Mouse (Mus musculus): ENCODE measurements around the gene Gps2. TPM values are rescaled to one million over a fixed set of nuclear protein-coding genes. Genes with fewer than 3 reads are reported as not detected.
"Not testable (repeated sequence)": the region's sequence is repeated elsewhere in the genome, so short reads cannot be mapped to it uniquely, and the experiment has no call there.

Gps2 gene
- polyA plus RNA-seq, 1 experiment from 2014 or later: 63.0 TPM

GRCm38 (mm10) chr11:69914917-69915430 lies 1.3 kb downstream of the Gps2 start:
- Histone ChIP-seq H3K9ac (ENCODE audit: low read depth, low read length) (no peak overlapping the region), H3K27ac (no peak overlapping the region), H3K27me3 (ENCODE audit: insufficient read depth, low read length) (no peaks in the 10 kb centered on the region), H3K36me3 (ENCODE audit: insufficient read depth, low read length) (peaks cover 56% of the 10 kb centered on the region), H3K9me3 (replicated peaks; ENCODE audit: low read length) (no peaks in the 10 kb centered on the region), H3K4me1 (replicated peaks; ENCODE audit: insufficient read depth, low read length) (peaks cover 18% of the 10 kb centered on the region), H3K4me3 (replicated peaks; ENCODE audit: low read depth, low read length) (peak overlapping the region; percentile 64), H3K4me2 (ENCODE audit: low read length) (peak overlapping the region; percentile 99)
- WGBS: 25% methylated on average over 9 of the region's 9 CpGs
- ATAC-seq (replicated peaks; ENCODE audit: low FRiP score, low read depth) (no peak), DNase-seq (ENCODE audit: low spot score) (no peak)
- TF ChIP-seq CTCF (IDR thresholded peaks at IDR 0.05; ENCODE audit: low read depth): no peak

- no peak for ATAC-seq (replicated peaks; ENCODE audit: low FRiP score, low read depth)
- WGBS: 60% methylated on average over 5 of the region's 5 CpGs
- no peak overlapping the region for H3K4me2 ChIP-seq (ENCODE audit: low read length)
- peaks cover 18% of the 10 kb centered on the region for H3K4me1 ChIP-seq (replicated peaks; ENCODE audit: insufficient read depth, low read length)
- H3K36me3 ChIP-seq (ENCODE audit: insufficient read depth, low read length): peaks cover 48% of the 10 kb centered on the region
- no peak overlapping the region for H3K4me3 ChIP-seq (replicated peaks; ENCODE audit: low read depth, low read length)
- TF ChIP-seq CTCF (IDR thresholded peaks at IDR 0.05; ENCODE audit: low read depth): no peak
- no peaks in the 10 kb centered on the region for H3K27me3 ChIP-seq (ENCODE audit: insufficient read depth, low read length)
- no peak overlapping the region for H3K27ac ChIP-seq
- DNase-seq (ENCODE audit: low spot score): no peak
- no peaks in the 10 kb centered on the region for H3K9me3 ChIP-seq (replicated peaks; ENCODE audit: low read length)
- H3K9ac ChIP-seq (ENCODE audit: low read depth, low read length): no peak overlapping the region
Measured at GRCm38 (mm10) chr11:69915667-69916627, 2.3 kb downstream of the Gps2 start.

GRCm38 (mm10) chr11:69916652-69917378 lies 3.1 kb downstream of the Gps2 start:
- H3K27me3 ChIP-seq (ENCODE audit: insufficient read depth, low read length); DNase-seq (ENCODE audit: low spot score); ATAC-seq (replicated peaks; ENCODE audit: low FRiP score, low read depth); H3K9ac ChIP-seq (ENCODE audit: low read depth, low read length); H3K27ac ChIP-seq; H3K4me2 ChIP-seq (ENCODE audit: low read length); H3K4me3 ChIP-seq (replicated peaks; ENCODE audit: low read depth, low read length); H3K9me3 ChIP-seq (replicated peaks; ENCODE audit: low read length): not testable (repeated sequence)
- peaks cover 40% of the 10 kb centered on the region for H3K36me3 ChIP-seq (ENCODE audit: insufficient read depth, low read length)
- 52% methylated on average over 7 of the region's 7 CpGs for WGBS
- H3K4me1 ChIP-seq (replicated peaks; ENCODE audit: insufficient read depth, low read length): peaks cover 18% of the 10 kb centered on the region

- H3K36me3 ChIP-seq (ENCODE audit: insufficient read depth, low read length): peaks cover 38% of the 10 kb centered on the region
- no peak for TF ChIP-seq CTCF (IDR thresholded peaks at IDR 0.05; ENCODE audit: low read depth)
- DNase-seq (ENCODE audit: low spot score): no peak
- no peak overlapping the region for H3K9ac ChIP-seq (ENCODE audit: low read depth, low read length)
- peaks cover 18% of the 10 kb centered on the region for H3K4me1 ChIP-seq (replicated peaks; ENCODE audit: insufficient read depth, low read length)
- H3K9me3 ChIP-seq (replicated peaks; ENCODE audit: low read length): no peaks in the 10 kb centered on the region
- WGBS: 85% methylated on average over 8 of the region's 8 CpGs
- H3K4me2 ChIP-seq (ENCODE audit: low read length): no peak overlapping the region
- no peak overlapping the region for H3K4me3 ChIP-seq (replicated peaks; ENCODE audit: low read depth, low read length)
- H3K27me3 ChIP-seq (ENCODE audit: insufficient read depth, low read length): no peaks in the 10 kb centered on the region
- no peak for ATAC-seq (replicated peaks; ENCODE audit: low FRiP score, low read depth)
- H3K27ac ChIP-seq: no peak overlapping the region
Measured at GRCm38 (mm10) chr11:69917379-69917948, 3.8 kb downstream of the Gps2 start.

GRCm38 (mm10) chr11:69918118-69918517 lies 4.4 kb downstream of the Gps2 start:
- ATAC-seq (replicated peaks; ENCODE audit: low FRiP score, low read depth): no peak
- no peak for DNase-seq (ENCODE audit: low spot score)
- Histone ChIP-seq H3K9me3 (replicated peaks; ENCODE audit: low read length) (no peaks in the 10 kb centered on the region), H3K36me3 (ENCODE audit: insufficient read depth, low read length) (peaks cover 33% of the 10 kb centered on the region), H3K4me3 (replicated peaks; ENCODE audit: low read depth, low read length) (no peak overlapping the region), H3K4me1 (replicated peaks; ENCODE audit: insufficient read depth, low read length) (peaks cover 18% of the 10 kb centered on the region), H3K4me2 (ENCODE audit: low read length) (no peak overlapping the region), H3K27me3 (ENCODE audit: insufficient read depth, low read length) (no peaks in the 10 kb centered on the region), H3K27ac (no peak overlapping the region), H3K9ac (ENCODE audit: low read depth, low read length) (no peak overlapping the region)
- no peak for TF ChIP-seq CTCF (IDR thresholded peaks at IDR 0.05; ENCODE audit: low read depth)
- WGBS: 84% methylated on average over 5 of the region's 5 CpGs

- no peak for TF ChIP-seq CTCF (IDR thresholded peaks at IDR 0.05; ENCODE audit: low read depth)
- Histone ChIP-seq H3K4me2 (ENCODE audit: low read length) (peak overlapping the region; percentile 71), H3K27ac (peak overlapping the region; percentile 96), H3K27me3 (ENCODE audit: insufficient read depth, low read length) (no peaks in the 10 kb centered on the region), H3K36me3 (ENCODE audit: insufficient read depth, low read length) (peaks cover 33% of the 10 kb centered on the region), H3K9me3 (replicated peaks; ENCODE audit: low read length) (no peaks in the 10 kb centered on the region), H3K4me1 (replicated peaks; ENCODE audit: insufficient read depth, low read length) (peaks cover 18% of the 10 kb centered on the region), H3K4me3 (replicated peaks; ENCODE audit: low read depth, low read length) (peak overlapping the region; percentile 92), H3K9ac (ENCODE audit: low read depth, low read length) (peak overlapping the region; percentile 98)
- whole genome bisulfite sequencing: 78% methylated on average over 9 of the region's 9 CpGs
- ATAC-seq (replicated peaks; ENCODE audit: low FRiP score, low read depth) (no peak), DNase-seq (ENCODE audit: low spot score) (no peak)
Measured at GRCm38 (mm10) chr11:69919053-69919452, 5.4 kb downstream of the Gps2 start.
